Mouse (Mus musculus) lung, embryonic 14.5 days (tissue): ENCODE measurements around the gene Ap1s2. TPM values are rescaled to one million over a fixed set of nuclear protein-coding genes. Genes with fewer than 3 reads are reported as not detected.

Source experiments
- ATAC-seq: fragments of 200-750 bp; cut with Nextera tagmentation; 2 replicates; pipeline ENCODE4 v1.8.0; 2017; ENCODE audit warnings: mild to moderate bottlenecking, moderate TSS enrichment, moderate library complexity; ENCODE audit not compliant: insufficient read depth
- DNase-seq: peaks from one replicate; pipeline ENCODE4 v3.0.0-alpha.2; 2015
- H3K27ac ChIP-seq: fragments of 300-500 bp; sonication (generic); 2 replicates; pipeline ENCODE4 v1.5.1; 2014; ENCODE audit warnings: low read depth, mild to moderate bottlenecking, moderate library complexity
- H3K27me3 ChIP-seq: fragments of 300-500 bp; sonication (generic); 2 replicates; pipeline ENCODE4 v1.6.1; 2014; ENCODE audit warnings: low read length, control low read depth; ENCODE audit not compliant: insufficient read depth
- H3K36me3 ChIP-seq: fragments of 300-500 bp; sonication (generic); 2 replicates; pipeline ENCODE4 v1.6.1; 2014; ENCODE audit warnings: control low read depth; ENCODE audit not compliant: insufficient read depth
- H3K4me1 ChIP-seq: fragments of 300-500 bp; sonication (generic); 2 replicates; pipeline ENCODE4 v1.6.1; 2014; ENCODE audit warnings: antibody characterized with exemption, control low read depth; ENCODE audit not compliant: insufficient read depth
- H3K4me2 ChIP-seq: fragments of 300-500 bp; sonication (generic); 2 replicates; pipeline ENCODE4 v1.6.1; 2014; ENCODE audit warnings: mild to moderate bottlenecking
- H3K4me3 ChIP-seq: fragments of 300-500 bp; sonication (generic); 2 replicates; pipeline ENCODE4 v1.5.1; 2014; ENCODE audit warnings: low read depth, low read length
- H3K9ac ChIP-seq: fragments of 300-500 bp; sonication (generic); 2 replicates; pipeline ENCODE4 v1.6.1; 2014
- H3K9me3 ChIP-seq: fragments of 300-500 bp; sonication (generic); 2 replicates; pipeline ENCODE4 v1.6.1; 2016; ENCODE audit warnings: low read depth, low read length, control low read depth
- CTCF ChIP-seq: IDR thresholded peaks from 2 replicates; pipeline ENCODE4 v1.5.1; 2016; ENCODE audit warnings: antibody characterized with exemption, low read depth
- WGBS: fragments of 180-500 bp; shearing (Covaris S2); extraction: QIAGEN DNeasy Blood & Tissue Kit; methylation state at CpG from one replicate; pipeline ENCODE4 v1.1.7; 2014; 5-methylcytosine and 5-hydroxymethylcytosine counted together
- polyA plus RNA-seq: library from polyadenylated mRNA; unstranded; fragments of >200 nt; fragmentation: Nextera tagmentation; extraction: Ambion mirVana; gene quantifications from 2 replicates; pipeline ENCODE4 v1.2.1, GENCODE M21; 2014

The Ap1s2 gene
- polyA plus RNA-seq, 1 experiment from 2014 or later = 19.8 TPM

DNA sequence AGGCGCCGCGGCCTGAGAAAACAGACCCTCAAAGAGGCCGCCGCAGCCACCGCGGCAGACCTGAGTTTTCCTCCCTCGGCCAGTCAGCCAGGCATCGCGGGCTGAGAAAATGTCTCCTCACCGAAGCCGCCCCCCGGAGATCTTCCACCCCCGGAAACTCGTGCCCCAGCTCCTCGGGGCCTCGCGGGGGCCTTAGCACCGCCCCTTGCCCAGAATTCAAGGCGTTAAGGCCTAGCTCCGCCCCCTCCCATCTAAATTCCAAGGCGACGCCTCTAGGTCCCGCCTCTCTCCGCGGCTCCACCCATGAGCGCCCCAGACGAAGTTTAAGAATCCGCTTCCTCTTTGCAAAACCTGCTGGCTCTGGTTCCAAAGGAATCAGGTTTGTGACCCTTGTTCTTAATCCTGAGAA, 49.7 kb downstream of the Ap1s2 start, which contains the start of gene Zrsr2:
Gene Zrsr2 (minus strand): TSS at position 195 of the 409 bp plus-strand sequence.
- H3K36me3 ChIP-seq = peaks cover 23% of the 10 kb centered on the region; the same call in 1 of the 2 replicates
- H3K9ac ChIP-seq = peak within 1 kb of the TSS; percentile 80
- ATAC-seq = peak; percentile 94
- WGBS = 11% methylated on average over 24 of the region's 29 CpGs
- H3K27me3 ChIP-seq = no peaks in the 10 kb centered on the region
- peak within 1 kb of the TSS; percentile 60 for H3K4me3 ChIP-seq
- peak within 1 kb of the TSS; percentile 99 for H3K27ac ChIP-seq
- TF ChIP-seq CTCF = no peak
- H3K9me3 ChIP-seq = no peaks in the 10 kb centered on the region
- H3K4me1 ChIP-seq = no peaks in the 10 kb centered on the region
- DNase-seq = peak; percentile 95
- peak within 1 kb of the TSS; percentile 63 for H3K4me2 ChIP-seq

DNA sequence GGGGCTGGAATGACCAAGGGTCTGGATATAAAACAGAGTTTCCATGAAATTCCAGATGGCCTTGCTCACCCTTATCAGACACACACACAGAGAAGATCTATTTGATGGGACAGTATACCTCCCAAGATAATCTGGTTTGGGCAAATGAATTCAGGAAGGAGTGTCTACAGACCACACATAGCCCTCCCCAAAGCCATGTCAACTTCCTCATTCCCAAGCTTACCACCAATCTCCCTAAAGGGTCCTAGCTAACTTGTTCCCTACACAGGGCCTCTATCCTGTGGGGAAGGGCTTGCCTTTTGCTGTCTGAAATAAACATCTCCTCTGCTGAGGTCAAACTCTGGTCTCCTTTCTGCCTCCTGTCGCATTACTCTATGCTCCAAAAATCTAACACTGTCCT, 72.3 kb downstream of the Ap1s2 start:
- no peaks in the 10 kb centered on the region for H3K9me3 ChIP-seq
- H3K36me3 ChIP-seq = no peaks in the 10 kb centered on the region
- ATAC-seq (no peak), DNase-seq (no peak)
- H3K4me1 ChIP-seq = no peaks in the 10 kb centered on the region
- no peak overlapping the region for H3K9ac ChIP-seq
- H3K4me2 ChIP-seq = no peak overlapping the region
- no peak for TF ChIP-seq CTCF
- 91% methylated on average over 1 of the region's 1 CpGs for WGBS
- no peak overlapping the region for H3K4me3 ChIP-seq
- H3K27me3 ChIP-seq = no peaks in the 10 kb centered on the region
- H3K27ac ChIP-seq = no peak overlapping the region

DNA sequence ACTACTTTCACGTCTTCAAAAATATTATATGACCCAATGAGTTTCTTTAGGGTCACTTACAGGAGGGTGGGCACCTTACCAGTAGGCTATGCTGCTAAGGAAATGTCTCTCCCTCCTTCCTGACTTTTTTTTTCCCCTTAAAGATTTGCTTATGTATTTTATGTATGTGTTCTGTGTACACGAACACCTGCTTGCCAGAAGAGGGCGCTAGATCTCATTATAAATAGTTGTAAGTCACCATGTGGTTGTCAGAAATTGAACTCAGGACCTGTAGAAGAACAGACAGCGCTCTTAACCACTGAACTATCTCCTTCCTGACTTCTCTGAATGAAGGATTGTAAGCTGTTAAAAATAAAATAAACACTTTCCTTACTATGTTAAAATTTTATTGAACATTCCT, 72.7 kb downstream of the Ap1s2 start:
- Histone ChIP-seq H3K9me3 (no peaks in the 10 kb centered on the region), H3K27ac (no peak overlapping the region), H3K4me1 (no peaks in the 10 kb centered on the region), H3K27me3 (no peaks in the 10 kb centered on the region), H3K9ac (no peak overlapping the region), H3K4me3 (no peak overlapping the region), H3K36me3 (no peaks in the 10 kb centered on the region), H3K4me2 (no peak overlapping the region)
- 48% methylated on average over 4 of the region's 4 CpGs for WGBS
- no peak for DNase-seq
- no peak for ATAC-seq
- TF ChIP-seq CTCF = no peak

DNA sequence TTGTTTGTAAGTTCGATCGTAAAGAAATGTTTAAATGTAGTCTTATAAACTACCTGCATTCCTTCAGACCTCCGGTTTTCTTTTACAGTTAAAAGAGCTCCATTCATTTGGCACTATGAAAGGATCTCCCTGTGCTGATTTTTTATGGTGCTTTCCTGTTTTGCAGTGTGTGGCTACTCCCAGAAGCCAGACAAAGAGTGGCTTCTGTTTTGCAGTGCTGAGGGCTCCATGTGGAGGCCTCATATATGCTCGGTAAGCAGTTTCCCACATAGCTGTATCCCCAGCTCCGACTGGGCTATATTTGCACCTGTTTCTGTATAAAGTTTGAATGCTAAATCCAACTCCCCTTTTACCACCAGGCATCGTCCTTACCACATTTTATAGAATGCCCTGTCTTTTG, 73.3 kb downstream of the Ap1s2 start:
- DNase-seq (no peak), ATAC-seq (no peak)
- TF ChIP-seq CTCF = no peak
- Histone ChIP-seq H3K9ac (no peak overlapping the region), H3K4me3 (no peak overlapping the region), H3K4me2 (no peak overlapping the region), H3K27ac (no peak overlapping the region), H3K36me3 (no peaks in the 10 kb centered on the region), H3K4me1 (no peaks in the 10 kb centered on the region), H3K9me3 (no peaks in the 10 kb centered on the region), H3K27me3 (no peaks in the 10 kb centered on the region)
- WGBS = 82% methylated on average over 6 of the region's 6 CpGs

Other genes starting within 250 kb of the Ap1s2 start
- not detected in 2 replicates for gene Rnf138rt1, start 147.7 kb upstream of the Ap1s2 start, polyA plus RNA-seq
- gene Zrsr2, start 49.6 kb downstream of the Ap1s2 start, polyA plus RNA-seq = 50.4 and 53.1 TPM in 2 replicates
- gene Car5b, start 119.0 kb downstream of the Ap1s2 start, polyA plus RNA-seq = 0.68 and 0.71 TPM in 2 replicates
- gene Siah1b, start 167.5 kb downstream of the Ap1s2 start, polyA plus RNA-seq = 33.4 and 34.3 TPM in 2 replicates
- gene Cltrn, start 179.8 kb downstream of the Ap1s2 start, polyA plus RNA-seq = 0.39 and 0.47 TPM in 2 replicates
- gene Ace2, start 230.3 kb downstream of the Ap1s2 start, polyA plus RNA-seq = 0.68 and 1.0 TPM in 2 replicates